Comparison of ENCODE assay signal across 8 mouse cellular contexts in genomic region chr15:100616221-100616620, GRCm38 (mm10). TPM values are rescaled to one million over a fixed set of nuclear protein-coding genes. Genes with fewer than 3 reads are reported as not detected.
DNase-seq lines count a peak whose midpoint lies in the region; ATAC-seq and TF ChIP-seq lines count a peak whose summit lies in the region.

No protein-coding gene starts in this region.

- H3ac ChIP-seq in myocyte (ENCODE audit: control insufficient read depth, insufficient read length), result peak overlapping the region; percentile 55

- 0 out of 2 replicates have a peak, but pooled peaks have one; percentile 0 for ATAC-seq in kidney, postnatal 0 days (replicated peaks; ENCODE audit: low FRiP score, low read depth)
- ATAC-seq in embryonic facial prominence, embryonic 11.5 days (replicated peaks; ENCODE audit: insufficient number of reproducible peaks, low FRiP score, low TSS enrichment, low read depth), result peak; percentile 16; the same call in 1 of the 2 replicates
- peak; percentile 38 for ATAC-seq in hindbrain, embryonic 16.5 days

- peaks cover 19% of the 10 kb centered on the region for H3K79me2 ChIP-seq in myocyte (ENCODE audit: control insufficient read depth, insufficient read depth)

- H3K4me1 ChIP-seq in kidney, postnatal 0 days (replicated peaks; ENCODE audit: insufficient read depth, low read length), result peaks cover 8% of the 10 kb centered on the region; the same call in 1 of the 2 replicates
- H3K4me1 ChIP-seq in embryonic facial prominence, embryonic 11.5 days (ENCODE audit: control insufficient read depth, insufficient read depth, low read length), result no peaks in the 10 kb centered on the region; the same call in 1 of the 2 replicates
- H3K4me1 ChIP-seq in hindbrain, embryonic 16.5 days (ENCODE audit: control insufficient read depth, insufficient read depth, low read depth, low read length), result peaks cover 17% of the 10 kb centered on the region

- peaks cover 29% of the 10 kb centered on the region for H3K36me3 ChIP-seq in kidney, postnatal 0 days (ENCODE audit: insufficient read depth, low read length)
- H3K36me3 ChIP-seq in embryonic facial prominence, embryonic 11.5 days (replicated peaks; ENCODE audit: control insufficient read depth, insufficient read depth, low read depth, low read length), result no peaks in the 10 kb centered on the region; the same call in 1 of the 2 replicates
- H3K36me3 ChIP-seq in hindbrain, embryonic 16.5 days (ENCODE audit: control insufficient read depth, insufficient read depth, low read length), result peaks cover 16% of the 10 kb centered on the region
- peaks cover 32% of the 10 kb centered on the region for H3K36me3 ChIP-seq in myocyte (ENCODE audit: control insufficient read depth, insufficient read depth)

- H3K4me2 ChIP-seq in kidney, postnatal 0 days (ENCODE audit: low read length), result peak overlapping the region; percentile 74
- peak overlapping the region; percentile 71 for H3K4me2 ChIP-seq in embryonic facial prominence, embryonic 11.5 days (ENCODE audit: low read depth, low read length)
- H3K4me2 ChIP-seq in hindbrain, embryonic 16.5 days (ENCODE audit: low read length), result peak overlapping the region; percentile 88
- H3K4me2 ChIP-seq in myocyte (ENCODE audit: low read depth), result peak overlapping the region; percentile 87

- TF ChIP-seq CTCF in kidney, postnatal 0 days (IDR thresholded peaks at IDR 0.05; ENCODE audit: low read depth), result no peak

- no peak for TF ChIP-seq POLR2A in myocyte (IDR thresholded peaks at IDR 0.05; ENCODE audit: insufficient read length, low read depth)

- H3K4me3 ChIP-seq in kidney, postnatal 0 days (replicated peaks; ENCODE audit: low read depth, low read length), result peak overlapping the region; percentile 85
- peak overlapping the region; percentile 95 for H3K4me3 ChIP-seq in embryonic facial prominence, embryonic 11.5 days (ENCODE audit: low read depth, low read length)
- H3K4me3 ChIP-seq in hindbrain, embryonic 16.5 days (ENCODE audit: low read length), result peak overlapping the region; percentile 98
- H3K4me3 ChIP-seq in myocyte, result peak overlapping the region; percentile 65

- under 1% methylated on average over 19 of the region's 19 CpGs for WGBS in kidney, postnatal 0 days
- WGBS in embryonic facial prominence, embryonic 11.5 days, result under 1% methylated on average over 19 of the region's 19 CpGs
- WGBS in hindbrain, embryonic 16.5 days, result 0% methylated on average over 19 of the region's 19 CpGs

- no peaks in the 10 kb centered on the region for H3K27me3 ChIP-seq in kidney, postnatal 0 days (ENCODE audit: insufficient read depth, low read length)
- 0 out of 2 replicates have a peak, but pooled peaks cover 2% of the 10 kb centered on the region for H3K27me3 ChIP-seq in embryonic facial prominence, embryonic 11.5 days (ENCODE audit: control insufficient read depth, insufficient read depth, low read length)
- H3K27me3 ChIP-seq in hindbrain, embryonic 16.5 days (replicated peaks; ENCODE audit: control insufficient read depth, insufficient read depth, low read length), result no peaks in the 10 kb centered on the region
- no peaks in the 10 kb centered on the region for H3K27me3 ChIP-seq in myocyte (ENCODE audit: control insufficient read depth, insufficient read depth, insufficient read length)

- peak overlapping the region; percentile 100 for H3K27ac ChIP-seq in kidney, postnatal 0 days
- no peak overlapping the region for H3K27ac ChIP-seq in embryonic facial prominence, embryonic 11.5 days (replicated peaks; ENCODE audit: low read depth, low read length)
- peak overlapping the region; percentile 97 for H3K27ac ChIP-seq in hindbrain, embryonic 16.5 days (ENCODE audit: low read depth, low read length)

- H3K9ac ChIP-seq in kidney, postnatal 0 days (ENCODE audit: low read depth, low read length), result peak overlapping the region; percentile 93
- H3K9ac ChIP-seq in embryonic facial prominence, embryonic 11.5 days (replicated peaks; ENCODE audit: low read length), result peak overlapping the region; percentile 82
- peak overlapping the region; percentile 91 for H3K9ac ChIP-seq in hindbrain, embryonic 16.5 days (ENCODE audit: low read depth, low read length)

- DNase-seq in kidney, postnatal 0 days (ENCODE audit: low spot score), result no peak
- no peak for DNase-seq in kidney, postnatal 14 days
- DNase-seq in embryonic facial prominence, embryonic 11.5 days (ENCODE audit: low spot score), result no peak
- no peak for DNase-seq in spleen, postnatal 14 days (ENCODE audit: low spot score in 2 of 2)
- DNase-seq in spleen, postnatal 4 days (ENCODE audit: low spot score in 2 of 2), result no peak
- DNase-seq in right cerebral cortex, adult 2 months (ENCODE audit: low spot score in 2 of 2), result no peak

- H3K9me3 ChIP-seq in kidney, postnatal 0 days (replicated peaks; ENCODE audit: low read length), result no peaks in the 10 kb centered on the region
- no peaks in the 10 kb centered on the region for H3K9me3 ChIP-seq in embryonic facial prominence, embryonic 11.5 days (replicated peaks; ENCODE audit: control insufficient read depth, low read length)
- no peaks in the 10 kb centered on the region for H3K9me3 ChIP-seq in hindbrain, embryonic 16.5 days (ENCODE audit: control insufficient read depth, low read length)

TF ChIP-seq in myocyte, 11 proteins besides CTCF, POLR2A, EP300 and RAD21:
- TF ChIP-seq TCF12 (IDR thresholded peaks at IDR 0.05; ENCODE audit: insufficient read depth, poor library complexity, severe bottlenecking) (no peak), MYOG (IDR thresholded peaks at IDR 0.05; ENCODE audit: control insufficient read depth in 1 of 3, insufficient read depth in 1 of 3, insufficient read length in 2 of 3, low read depth in 2 of 3) (peak in 1 of 3 experiments; percentile 0)
TF ChIP-seq in myocyte: peak in this region for 1.

RNA-seq across cellular contexts. Expression of gene Dazap2, which starts 1.1 kb away (rescaled TPM):
- polyA plus RNA-seq in kidney, postnatal 0 days (2015; fragmentation: Nextera tagmentation; extraction: Ambion mirVana), result 327 and 349 TPM in 2 replicates
- 210 and 213 TPM in 2 replicates for polyA plus RNA-seq in embryonic facial prominence, embryonic 11.5 days (2014; fragmentation: Nextera tagmentation; extraction: Ambion mirVana)
- 123 and 134 TPM in 2 replicates for polyA plus RNA-seq in hindbrain, embryonic 16.5 days (2015; fragmentation: Nextera tagmentation; extraction: Ambion mirVana)
- polyA plus RNA-seq in myocyte (2012; fragmentation: generic; extraction: Trizol), result 154 TPM

RNA-seq across cellular contexts. Expression of gene Pou6f1, which starts 16.4 kb away (rescaled TPM):
- 9.5 and 9.7 TPM in 2 replicates for polyA plus RNA-seq in kidney, postnatal 0 days (2015; fragmentation: Nextera tagmentation; extraction: Ambion mirVana)
- polyA plus RNA-seq in embryonic facial prominence, embryonic 11.5 days (2014; fragmentation: Nextera tagmentation; extraction: Ambion mirVana), result 5.9 TPM in 2 replicates
- 26.4 and 31.2 TPM in 2 replicates for polyA plus RNA-seq in hindbrain, embryonic 16.5 days (2015; fragmentation: Nextera tagmentation; extraction: Ambion mirVana)
- 7.7 TPM for polyA plus RNA-seq in myocyte (2012; fragmentation: generic; extraction: Trizol)

RNA-seq across cellular contexts. Expression of gene Smagp, which starts 20.5 kb away (rescaled TPM):
- 83.7 and 92.0 TPM in 2 replicates for polyA plus RNA-seq in kidney, postnatal 0 days (2015; fragmentation: Nextera tagmentation; extraction: Ambion mirVana)
- 4.0 and 5.4 TPM in 2 replicates for polyA plus RNA-seq in embryonic facial prominence, embryonic 11.5 days (2014; fragmentation: Nextera tagmentation; extraction: Ambion mirVana)
- polyA plus RNA-seq in hindbrain, embryonic 16.5 days (2015; fragmentation: Nextera tagmentation; extraction: Ambion mirVana), result 3.6 and 4.1 TPM in 2 replicates
- polyA plus RNA-seq in myocyte (2012; fragmentation: generic; extraction: Trizol), result 2.0 TPM

RNA-seq across cellular contexts. Expression of gene Bin2, which starts 53.1 kb away (rescaled TPM):
- polyA plus RNA-seq in kidney, postnatal 0 days (2015; fragmentation: Nextera tagmentation; extraction: Ambion mirVana), result 0.93 and 0.97 TPM in 2 replicates
- 2.1 and 3.7 TPM in 2 replicates for polyA plus RNA-seq in embryonic facial prominence, embryonic 11.5 days (2014; fragmentation: Nextera tagmentation; extraction: Ambion mirVana)
- polyA plus RNA-seq in hindbrain, embryonic 16.5 days (2015; fragmentation: Nextera tagmentation; extraction: Ambion mirVana), result 1.6 and 1.9 TPM in 2 replicates
- not detected for polyA plus RNA-seq in myocyte (2012; fragmentation: generic; extraction: Trizol)

Comparison
In these comparisons a context has a peak if more than half of its experiments do, and no peak if none do; other contexts are left out.
1. RNA of gene Smagp, which starts 20.5 kb away (polyA plus RNA-seq): 83.7 to 92.0 TPM in kidney, postnatal 0 days; 4.0 to 5.4 TPM in embryonic facial prominence, embryonic 11.5 days, 3.6 to 4.1 TPM in hindbrain, embryonic 16.5 days and 2.0 TPM in myocyte (single experiment); every median in the first group is over 10 times any median in the second.
2. Peak in every context shown above with its lines, with median percentiles within 50 percentile points of each other: ATAC-seq, H3K4me2 ChIP-seq, H3K4me3 ChIP-seq and H3K9ac ChIP-seq.